Mouse (Mus musculus): ENCODE results near the gene Dclk1. TPM values are rescaled to one million over a fixed set of nuclear protein-coding genes. Genes with fewer than 3 reads are reported as not detected.

Gene Dclk1
- polyA plus RNA-seq, 1 experiment from 2014 or later: 0.01 TPM

GRCm38 (mm10) chr3:55451877-55452276 lies 209.7 kb downstream of the Dclk1 start:
- Histone ChIP-seq H3K79me2 (ENCODE audit: inconsistent target) (no peaks in the 10 kb centered on the region), H3K36me3 (ENCODE audit: inconsistent target) (no peaks in the 10 kb centered on the region), H3K4me3 (ENCODE audit: inconsistent target) (no peak overlapping the region), H3K27ac (no peak overlapping the region)
- 44% methylated on average over 3 of the region's 3 CpGs for WGBS (ENCODE audit: missing documents)

GRCm38 (mm10) chr3:55452464-55452863 lies 210.3 kb downstream of the Dclk1 start:
- no peaks in the 10 kb centered on the region for H3K79me2 ChIP-seq (ENCODE audit: inconsistent target)
- no peak overlapping the region for H3K27ac ChIP-seq
- H3K4me3 ChIP-seq (ENCODE audit: inconsistent target): no peak overlapping the region
- no peaks in the 10 kb centered on the region for H3K36me3 ChIP-seq (ENCODE audit: inconsistent target)
- WGBS (ENCODE audit: missing documents): 96% methylated on average over 2 of the region's 2 CpGs

GRCm38 (mm10) chr3:55461092-55461491 lies 218.9 kb downstream of the Dclk1 start:
- 87% methylated on average over 3 of the region's 3 CpGs for WGBS (ENCODE audit: missing documents)
- H3K4me3 ChIP-seq (ENCODE audit: inconsistent target): no peak overlapping the region
- H3K27ac ChIP-seq: no peak overlapping the region
- H3K79me2 ChIP-seq (ENCODE audit: inconsistent target): no peaks in the 10 kb centered on the region
- H3K36me3 ChIP-seq (ENCODE audit: inconsistent target): no peaks in the 10 kb centered on the region

- H3K4me3 ChIP-seq (ENCODE audit: inconsistent target): no peak overlapping the region
- H3K36me3 ChIP-seq (ENCODE audit: inconsistent target): no peaks in the 10 kb centered on the region
- no peak overlapping the region for H3K27ac ChIP-seq
- no peaks in the 10 kb centered on the region for H3K79me2 ChIP-seq (ENCODE audit: inconsistent target)
- 5% methylated on average over 16 of the region's 17 CpGs for WGBS (ENCODE audit: missing documents)
Observed at GRCm38 (mm10) chr3:55461685-55462655, 219.8 kb downstream of the Dclk1 start.

- WGBS (ENCODE audit: missing documents): 92% methylated on average over 4 of the region's 4 CpGs
- Histone ChIP-seq H3K36me3 (ENCODE audit: inconsistent target) (no peaks in the 10 kb centered on the region), H3K79me2 (ENCODE audit: inconsistent target) (no peaks in the 10 kb centered on the region), H3K4me3 (ENCODE audit: inconsistent target) (no peak overlapping the region), H3K27ac (no peak overlapping the region)
Observed at GRCm38 (mm10) chr3:55462904-55463668, 220.9 kb downstream of the Dclk1 start.

GRCm38 (mm10) chr3:55464226-55464625 lies 222.1 kb downstream of the Dclk1 start:
- H3K79me2 ChIP-seq (ENCODE audit: inconsistent target): no peaks in the 10 kb centered on the region
- WGBS (ENCODE audit: missing documents): 82% methylated on average over 3 of the region's 3 CpGs

GRCm38 (mm10) chr3:55465785-55466184 lies 223.6 kb downstream of the Dclk1 start:
- H3K79me2 ChIP-seq (ENCODE audit: inconsistent target): no peaks in the 10 kb centered on the region
- 87% methylated on average over 8 of the region's 8 CpGs for WGBS (ENCODE audit: missing documents)
- no peak overlapping the region for H3K4me3 ChIP-seq (ENCODE audit: inconsistent target)
- no peaks in the 10 kb centered on the region for H3K36me3 ChIP-seq (ENCODE audit: inconsistent target)
- no peak overlapping the region for H3K27ac ChIP-seq

More at GRCm38 (mm10) chr3:55464226-55464625, 222.1 kb downstream of the Dclk1 start:
- Histone ChIP-seq H3K36me3 (ENCODE audit: inconsistent target) (no peaks in the 10 kb centered on the region), H3K4me3 (ENCODE audit: inconsistent target) (no peak overlapping the region), H3K27ac (no peak overlapping the region)

GRCm38 (mm10) chr3:55466348-55466747 lies 224.2 kb downstream of the Dclk1 start:
- no peak overlapping the region for H3K4me3 ChIP-seq (ENCODE audit: inconsistent target)
- whole genome bisulfite sequencing (ENCODE audit: missing documents): 85% methylated on average over 9 of the region's 9 CpGs

GRCm38 (mm10) chr3:55472110-55472509 lies 229.9 kb downstream of the Dclk1 start, which contains the start of gene Gm21954:
Gm21954 (minus strand) TSS chr3:55472210.
- Histone ChIP-seq H3K4me3 (ENCODE audit: inconsistent target) (no peak within 1 kb of the TSS), H3K79me2 (ENCODE audit: inconsistent target) (no peaks in the 10 kb centered on the region), H3K27ac (no peak within 1 kb of the TSS), H3K36me3 (ENCODE audit: inconsistent target) (no peaks in the 10 kb centered on the region)
- WGBS (ENCODE audit: missing documents): 74% methylated on average over 2 of the region's 2 CpGs

More at GRCm38 (mm10) chr3:55466348-55466747, 224.2 kb downstream of the Dclk1 start:
- Histone ChIP-seq H3K27ac (no peak overlapping the region), H3K36me3 (ENCODE audit: inconsistent target) (no peaks in the 10 kb centered on the region), H3K79me2 (ENCODE audit: inconsistent target) (no peaks in the 10 kb centered on the region)

- 82% methylated on average over 6 of the region's 6 CpGs for WGBS (ENCODE audit: missing documents)
- Histone ChIP-seq H3K4me3 (ENCODE audit: inconsistent target) (no peak overlapping the region), H3K36me3 (ENCODE audit: inconsistent target) (no peaks in the 10 kb centered on the region)
Observed at GRCm38 (mm10) chr3:55473146-55473545, 231.0 kb downstream of the Dclk1 start.

GRCm38 (mm10) chr3:55476694-55477093 lies 234.5 kb downstream of the Dclk1 start:
- 92% methylated on average over 7 of the region's 7 CpGs for WGBS (ENCODE audit: missing documents)
- Histone ChIP-seq H3K79me2 (ENCODE audit: inconsistent target) (no peaks in the 10 kb centered on the region), H3K4me3 (ENCODE audit: inconsistent target) (no peak overlapping the region), H3K27ac (no peak overlapping the region), H3K36me3 (ENCODE audit: inconsistent target) (no peaks in the 10 kb centered on the region)

More at GRCm38 (mm10) chr3:55473146-55473545, 231.0 kb downstream of the Dclk1 start:
- Histone ChIP-seq H3K27ac (no peak overlapping the region), H3K79me2 (ENCODE audit: inconsistent target) (no peaks in the 10 kb centered on the region)

- Histone ChIP-seq H3K27ac (no peak overlapping the region), H3K79me2 (ENCODE audit: inconsistent target) (no peaks in the 10 kb centered on the region), H3K36me3 (ENCODE audit: inconsistent target) (no peaks in the 10 kb centered on the region), H3K4me3 (ENCODE audit: inconsistent target) (no peak overlapping the region)
- 90% methylated on average over 4 of the region's 4 CpGs for WGBS (ENCODE audit: missing documents)
Observed at GRCm38 (mm10) chr3:55479306-55479705, 237.1 kb downstream of the Dclk1 start.

GRCm38 (mm10) chr3:55481140-55481539 lies 239.0 kb downstream of the Dclk1 start:
- H3K36me3 ChIP-seq (ENCODE audit: inconsistent target): no peaks in the 10 kb centered on the region
- H3K27ac ChIP-seq: no peak overlapping the region
- no peak overlapping the region for H3K4me3 ChIP-seq (ENCODE audit: inconsistent target)
- WGBS (ENCODE audit: missing documents): 50% methylated on average over 1 of the region's 1 CpGs
- H3K79me2 ChIP-seq (ENCODE audit: inconsistent target): no peaks in the 10 kb centered on the region

GRCm38 (mm10) chr3:55483328-55483727 lies 241.2 kb downstream of the Dclk1 start:
- Histone ChIP-seq H3K27ac (no peak overlapping the region), H3K36me3 (ENCODE audit: inconsistent target) (no peaks in the 10 kb centered on the region), H3K4me3 (ENCODE audit: inconsistent target) (no peak overlapping the region), H3K79me2 (ENCODE audit: inconsistent target) (no peaks in the 10 kb centered on the region)
- 91% methylated on average over 4 of the region's 4 CpGs for WGBS (ENCODE audit: missing documents)
